Mouse (Mus musculus): ENCODE data around the gene Sgk1. TPM values are rescaled to one million over a fixed set of nuclear protein-coding genes. Genes with fewer than 3 reads are reported as not detected.

The Sgk1 gene
- polyA plus RNA-seq, 1 experiment = 64.1 TPM

GRCm38 (mm10) chr10:21910334-21910733 is 28.4 kb downstream of the Sgk1 start:
- no peak overlapping the region for H3K27ac ChIP-seq (ENCODE audit: insufficient read depth, low read length)
- H3K4me1 ChIP-seq (ENCODE audit: control insufficient read depth, insufficient read depth, low read length) = peaks cover 2% of the 10 kb centered on the region; the same call in 1 of the 2 replicates
- TF ChIP-seq CTCF (IDR thresholded peaks at IDR 0.05; ENCODE audit: extremely low read depth, insufficient read depth, low read length) = no peak
- no peak for TF ChIP-seq POLR2A (IDR thresholded peaks at IDR 0.05; ENCODE audit: extremely low read depth, insufficient read depth, low read length)
- H3K4me3 ChIP-seq (ENCODE audit: insufficient read depth, low read length) = no peak overlapping the region

- Histone ChIP-seq H3K4me3 (ENCODE audit: insufficient read depth, low read length) (no peak overlapping the region), H3K27ac (ENCODE audit: insufficient read depth, low read length) (no peak overlapping the region), H3K4me1 (ENCODE audit: control insufficient read depth, insufficient read depth, low read length) (peaks cover 4% of the 10 kb centered on the region)
- TF ChIP-seq CTCF (IDR thresholded peaks at IDR 0.05; ENCODE audit: extremely low read depth, insufficient read depth, low read length) (no peak), POLR2A (IDR thresholded peaks at IDR 0.05; ENCODE audit: extremely low read depth, insufficient read depth, low read length) (no peak)
Measured at GRCm38 (mm10) chr10:21911303-21911947, 29.4 kb downstream of the Sgk1 start.

- TF ChIP-seq POLR2A (IDR thresholded peaks at IDR 0.05; ENCODE audit: extremely low read depth, insufficient read depth, low read length) (no peak), CTCF (IDR thresholded peaks at IDR 0.05; ENCODE audit: extremely low read depth, insufficient read depth, low read length) (no peak)
- H3K4me1 ChIP-seq (ENCODE audit: control insufficient read depth, insufficient read depth, low read length) = peaks cover 7% of the 10 kb centered on the region
- H3K27ac ChIP-seq (ENCODE audit: insufficient read depth, low read length) = no peak overlapping the region
- no peak overlapping the region for H3K4me3 ChIP-seq (ENCODE audit: insufficient read depth, low read length)
Measured at GRCm38 (mm10) chr10:21914751-21915150, 32.8 kb downstream of the Sgk1 start.

- Histone ChIP-seq H3K27ac (ENCODE audit: insufficient read depth, low read length) (peak overlapping the region; percentile 41; the same call in 1 of the 2 replicates), H3K4me1 (ENCODE audit: control insufficient read depth, insufficient read depth, low read length) (peaks cover 8% of the 10 kb centered on the region), H3K4me3 (ENCODE audit: insufficient read depth, low read length) (no peak overlapping the region)
- TF ChIP-seq CTCF (IDR thresholded peaks at IDR 0.05; ENCODE audit: extremely low read depth, insufficient read depth, low read length) (no peak), POLR2A (IDR thresholded peaks at IDR 0.05; ENCODE audit: extremely low read depth, insufficient read depth, low read length) (no peak)
Measured at GRCm38 (mm10) chr10:21916301-21917071, 34.5 kb downstream of the Sgk1 start.

- H3K4me1 ChIP-seq (ENCODE audit: control insufficient read depth, insufficient read depth, low read length) = peaks cover 8% of the 10 kb centered on the region
- H3K4me3 ChIP-seq (ENCODE audit: insufficient read depth, low read length) = no peak overlapping the region
- TF ChIP-seq POLR2A (IDR thresholded peaks at IDR 0.05; ENCODE audit: extremely low read depth, insufficient read depth, low read length) = no peak
- TF ChIP-seq CTCF (IDR thresholded peaks at IDR 0.05; ENCODE audit: extremely low read depth, insufficient read depth, low read length) = no peak
- no peak overlapping the region for H3K27ac ChIP-seq (ENCODE audit: insufficient read depth, low read length)
Measured at GRCm38 (mm10) chr10:21918016-21918749, 36.2 kb downstream of the Sgk1 start.

GRCm38 (mm10) chr10:21918750-21919145 is 36.8 kb downstream of the Sgk1 start:
- H3K4me1 ChIP-seq (ENCODE audit: control insufficient read depth, insufficient read depth, low read length) = peaks cover 8% of the 10 kb centered on the region
- no peak overlapping the region for H3K27ac ChIP-seq (ENCODE audit: insufficient read depth, low read length)

GRCm38 (mm10) chr10:21920611-21921010 is 38.6 kb downstream of the Sgk1 start:
- Histone ChIP-seq H3K4me1 (ENCODE audit: control insufficient read depth, insufficient read depth, low read length) (peaks cover 12% of the 10 kb centered on the region), H3K4me3 (ENCODE audit: insufficient read depth, low read length) (no peak overlapping the region), H3K27ac (ENCODE audit: insufficient read depth, low read length) (no peak overlapping the region)
- no peak for TF ChIP-seq CTCF (IDR thresholded peaks at IDR 0.05; ENCODE audit: extremely low read depth, insufficient read depth, low read length)
- no peak for TF ChIP-seq POLR2A (IDR thresholded peaks at IDR 0.05; ENCODE audit: extremely low read depth, insufficient read depth, low read length)

More at GRCm38 (mm10) chr10:21918750-21919145, 36.8 kb downstream of the Sgk1 start:
- TF ChIP-seq POLR2A (IDR thresholded peaks at IDR 0.05; ENCODE audit: extremely low read depth, insufficient read depth, low read length) (no peak), CTCF (IDR thresholded peaks at IDR 0.05; ENCODE audit: extremely low read depth, insufficient read depth, low read length) (no peak)
- H3K4me3 ChIP-seq (ENCODE audit: insufficient read depth, low read length) = no peak overlapping the region

GRCm38 (mm10) chr10:21922716-21923350 is 40.8 kb downstream of the Sgk1 start:
- H3K27ac ChIP-seq (ENCODE audit: insufficient read depth, low read length) = no peak overlapping the region
- peaks cover 10% of the 10 kb centered on the region for H3K4me1 ChIP-seq (ENCODE audit: control insufficient read depth, insufficient read depth, low read length)
- TF ChIP-seq CTCF (IDR thresholded peaks at IDR 0.05; ENCODE audit: extremely low read depth, insufficient read depth, low read length) = no peak
- TF ChIP-seq POLR2A (IDR thresholded peaks at IDR 0.05; ENCODE audit: extremely low read depth, insufficient read depth, low read length) = no peak
- no peak overlapping the region for H3K4me3 ChIP-seq (ENCODE audit: insufficient read depth, low read length)

- Histone ChIP-seq H3K4me1 (ENCODE audit: control insufficient read depth, insufficient read depth, low read length) (peaks cover 7% of the 10 kb centered on the region), H3K4me3 (ENCODE audit: insufficient read depth, low read length) (0 out of 2 replicates have a peak overlapping the region, but pooled peaks have one; percentile 5), H3K27ac (ENCODE audit: insufficient read depth, low read length) (peak overlapping the region; percentile 43)
- no peak for TF ChIP-seq CTCF (IDR thresholded peaks at IDR 0.05; ENCODE audit: extremely low read depth, insufficient read depth, low read length)
Measured at GRCm38 (mm10) chr10:21923495-21923952, 41.5 kb downstream of the Sgk1 start.

All from cortical plate, adult 2 months (tissue).